Mouse (Mus musculus): ENCODE measurements around the gene Vmn2r2. TPM values are rescaled to one million over a fixed set of nuclear protein-coding genes. Genes with fewer than 3 reads are reported as not detected.

Vmn2r2 gene
- total RNA-seq (2021): not detected

- no peak for DNase-seq
- intact Hi-C loops (cut with DNase I): no loop called here
Observed at GRCm38 (mm10) chr3:64141878-64142508, at the start of gene Vmn2r2. TSS of gene Vmn2r2 (minus strand) at chr3:64141928.

GRCm38 (mm10) chr3:64113352-64114046 is 28.2 kb downstream of the Vmn2r2 start:
- DNase-seq: peak in 1 of 2 experiments; percentile 3
- intact Hi-C loops (cut with DNase I): no loop called here

GRCm38 (mm10) chr3:64112707-64113106 is 29.0 kb downstream of the Vmn2r2 start:
- intact Hi-C loops (cut with DNase I): no loop called here
- DNase-seq: no peak

GRCm38 (mm10) chr3:64081247-64081646 is 60.5 kb downstream of the Vmn2r2 start, which contains the start of gene Vmn2r1:
TSS of gene Vmn2r1 (plus strand) at chr3:64081547.
- DNase-seq: no peak
- intact Hi-C loops (cut with DNase I): no loop called here

Other genes with a start within 250 kb of the Vmn2r2 start
- gene Plch1, start 242.5 kb downstream of the Vmn2r2 start, total RNA-seq (2021): under 1 TPM; 0.08 to 0.27 TPM
- gene E130311K13Rik, start 212.5 kb downstream of the Vmn2r2 start, total RNA-seq (2021): 10 to 100 TPM in 1 of 2 experiments, 1 to 10 TPM in 1; 9.2 to 10.2 TPM
- gene Slc33a1, start 177.2 kb downstream of the Vmn2r2 start, total RNA-seq (2021): 10 to 100 TPM; 11.1 to 13.0 TPM
- 10 to 100 TPM; 24.7 to 25.7 TPM for gene Gmps, start 165.8 kb downstream of the Vmn2r2 start, total RNA-seq (2021)
- gene Vmn2r1, start 60.4 kb downstream of the Vmn2r2 start, total RNA-seq (2021): not detected
- gene Vmn2r3, start 147.8 kb upstream of the Vmn2r2 start, total RNA-seq (2021): not detected